Mouse (Mus musculus): ENCODE data around the gene Cwc25. TPM values are rescaled to one million over a fixed set of nuclear protein-coding genes. Genes with fewer than 3 reads are reported as not detected.
"Not testable (repeated sequence)": the region's sequence is repeated elsewhere in the genome, so short reads cannot be mapped to it uniquely, and the experiment has no call there.

Gene Cwc25
- total RNA-seq, 2 experiments from 2014 or later, result 8.9 to 10.6 TPM

DNA sequence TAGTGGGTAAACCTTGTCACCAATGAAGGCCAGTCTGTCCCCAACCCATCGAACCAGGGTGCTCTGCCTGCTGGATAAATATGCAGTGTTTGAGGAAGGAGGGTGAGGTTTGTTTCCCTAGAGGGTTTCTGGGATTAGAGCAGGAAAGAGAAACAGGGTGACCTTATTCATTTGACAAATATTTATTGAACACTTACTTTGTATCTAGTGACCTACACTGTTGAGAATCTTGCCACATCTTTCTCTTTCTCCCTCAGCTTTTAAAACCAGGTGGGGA lies 35.8 kb upstream of the Cwc25 start:
- no peak for DNase-seq
- intact Hi-C loops (cut with DNase I), result no loop called here

DNA sequence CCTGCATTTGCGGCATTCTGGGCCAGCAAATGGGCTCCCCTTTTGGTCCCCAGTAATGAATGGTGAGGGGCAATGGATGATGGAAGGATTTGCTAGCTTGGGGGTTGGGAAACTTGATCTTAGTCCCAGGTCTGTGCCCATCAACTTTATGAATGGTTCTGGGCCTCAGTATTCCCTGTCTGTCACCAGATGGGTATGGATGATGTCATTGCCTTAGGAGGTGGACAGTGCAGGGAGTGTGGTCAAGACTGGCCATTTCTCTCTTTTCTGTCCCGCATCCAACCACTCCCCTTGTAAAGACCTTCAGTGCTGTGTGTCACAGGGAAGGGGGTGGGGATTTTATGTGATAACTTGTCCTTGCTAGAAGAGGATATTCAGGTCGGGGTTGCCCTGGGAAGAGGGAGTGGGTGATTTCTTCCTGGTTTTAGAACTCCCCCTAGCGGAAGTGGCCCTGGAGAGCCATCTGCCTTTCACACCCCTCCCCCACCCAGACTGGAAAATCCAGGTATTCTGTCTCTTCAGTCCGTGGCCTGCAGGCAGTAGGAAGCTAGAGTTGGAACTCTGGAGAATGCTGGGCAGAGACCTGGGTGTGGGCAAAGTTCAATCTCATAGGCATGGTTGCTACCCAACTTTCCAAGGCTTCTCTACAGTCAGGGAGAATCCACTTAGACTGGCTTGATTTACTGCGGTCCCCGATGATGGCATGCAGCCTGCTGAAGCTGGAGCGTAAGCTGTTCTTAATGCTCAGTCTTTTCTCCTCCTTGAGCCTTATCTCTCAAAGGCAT lies 35.2 kb upstream of the Cwc25 start:
- peak in 1 of 2 experiments; percentile 36 for DNase-seq
- intact Hi-C loops (cut with DNase I), result loop anchor here (2.0 kb wide), 2 partner anchors 19 to 39 kb away; partner anchors contain the start of gene B230217C12Rik

DNA sequence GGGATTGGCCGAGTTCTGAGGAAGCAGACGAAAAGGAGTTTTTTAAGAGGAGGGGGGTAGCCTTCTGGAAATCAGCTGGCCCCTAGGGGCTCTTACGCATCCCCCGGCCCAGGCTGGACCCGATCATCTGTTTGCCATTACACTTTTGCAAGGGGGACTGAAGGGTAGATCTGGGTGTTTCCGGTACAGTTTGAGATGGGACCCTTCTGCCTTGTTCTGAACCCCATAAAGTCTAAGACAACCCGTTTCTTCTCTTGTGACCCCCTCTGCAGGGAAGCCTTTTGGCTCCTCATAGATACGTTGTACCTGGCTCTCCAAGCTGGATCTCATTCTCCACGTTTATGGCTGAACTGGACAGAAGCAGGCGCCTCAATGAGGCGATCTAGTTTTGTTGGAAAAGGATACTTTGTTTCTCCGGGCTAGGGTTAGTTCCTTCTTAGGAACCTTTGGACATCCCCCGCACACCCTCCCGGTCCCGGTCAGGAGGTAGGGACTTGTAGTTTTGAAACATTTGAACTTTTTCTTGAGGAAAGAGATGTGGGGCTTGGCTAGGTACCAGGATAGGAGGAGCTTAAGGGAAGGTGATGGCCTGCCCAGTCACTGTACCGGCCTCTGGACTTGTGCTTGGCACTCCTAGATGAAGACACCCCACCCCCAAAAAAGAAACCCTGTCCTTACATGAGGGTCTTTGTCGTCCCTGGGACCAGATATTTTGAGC lies 34.5 kb upstream of the Cwc25 start:
- no peak for DNase-seq
- intact Hi-C loops (cut with DNase I), result loop anchor here (2.0 kb wide), 2 partner anchors 20 to 40 kb away; partner anchors contain the start of gene B230217C12Rik

DNA sequence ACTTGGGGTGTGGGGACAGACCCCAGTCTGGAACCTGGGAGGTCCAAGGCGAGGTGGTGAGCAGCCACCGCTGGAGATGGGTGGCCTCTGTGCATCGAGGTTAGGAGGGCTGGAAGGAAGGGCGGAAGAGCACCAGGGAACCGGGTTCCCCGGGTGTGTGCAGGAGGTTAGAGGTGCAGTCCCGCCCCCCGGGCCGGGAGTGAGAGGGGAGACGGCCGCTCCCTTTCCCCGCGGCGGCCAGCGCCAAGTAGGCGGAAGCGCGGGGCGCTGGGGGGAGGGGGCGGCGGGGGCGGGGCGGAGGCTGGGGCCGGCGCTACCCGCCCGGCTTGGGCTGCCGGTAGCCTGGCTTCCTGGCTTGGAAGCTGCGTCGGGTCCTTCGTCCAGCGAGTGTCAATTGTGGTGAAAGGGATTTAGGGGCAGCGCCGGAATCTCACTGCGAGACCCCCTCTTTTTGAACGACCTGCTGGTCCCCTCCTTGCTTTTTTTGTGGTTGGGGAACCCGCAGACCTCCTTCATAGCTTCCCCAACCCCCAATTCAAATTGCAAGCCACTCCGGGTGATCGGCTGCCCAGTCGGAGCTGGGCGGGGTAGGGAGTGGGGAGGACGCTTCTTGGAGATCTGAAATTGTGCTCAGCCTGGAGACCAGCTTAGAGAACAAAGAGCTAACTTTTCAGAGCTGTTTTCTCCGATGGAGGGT lies 33.8 kb upstream of the Cwc25 start:
- peak; percentile 82 to 87 for DNase-seq
- intact Hi-C loops (cut with DNase I), result loop anchor here (2.0 kb wide), 3 partner anchors 21 to 189 kb away; partner anchors contain the start of gene B230217C12Rik

DNA sequence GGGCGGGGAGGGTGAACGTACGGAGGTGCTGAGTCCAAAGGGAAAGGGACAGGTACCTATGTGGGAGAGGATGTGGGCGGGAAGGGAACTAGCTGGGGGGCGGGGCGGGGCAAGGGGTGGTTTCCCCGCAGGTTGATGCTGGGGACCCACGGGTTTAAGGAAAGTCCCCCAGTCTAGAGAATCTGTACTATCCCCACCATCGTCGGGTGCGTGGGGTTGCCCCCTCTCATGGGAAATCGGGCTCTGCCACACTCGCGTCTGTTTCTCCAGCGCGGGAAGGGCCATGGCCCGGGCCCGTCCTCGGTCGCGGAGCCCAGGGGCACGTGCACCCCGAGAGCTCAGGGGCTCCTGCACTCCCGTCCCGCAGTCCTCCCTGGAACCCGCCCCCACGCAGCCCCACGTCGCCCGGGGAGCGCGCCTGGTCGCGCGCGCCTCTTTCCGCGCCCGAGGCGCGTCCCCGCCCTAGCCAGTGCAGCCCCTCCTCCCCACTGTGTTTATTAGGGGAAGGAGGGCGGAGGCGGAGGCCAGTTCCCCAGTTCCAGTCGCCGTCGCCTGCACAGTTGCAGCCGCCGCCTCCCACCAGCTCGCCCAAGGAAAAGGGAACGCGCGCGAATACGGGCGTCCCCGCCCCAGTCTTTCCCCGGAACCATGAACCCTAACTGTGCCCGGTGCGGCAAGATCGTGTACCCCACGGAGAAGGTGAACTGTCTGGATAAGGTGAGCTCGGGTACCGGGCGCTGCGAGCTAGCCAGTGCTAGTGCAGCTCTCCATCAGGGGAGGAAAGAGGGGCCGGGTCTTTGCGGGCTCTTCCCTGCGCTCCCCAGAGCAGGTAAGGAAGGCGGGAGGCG lies 33.0 kb upstream of the Cwc25 start:
- intact Hi-C loops (cut with DNase I), result loop anchor here (2.0 kb wide), 1 partner anchor 189 kb away; no protein-coding TSS in a partner anchor
- DNase-seq, result peak; percentile 89 to 90

DNA sequence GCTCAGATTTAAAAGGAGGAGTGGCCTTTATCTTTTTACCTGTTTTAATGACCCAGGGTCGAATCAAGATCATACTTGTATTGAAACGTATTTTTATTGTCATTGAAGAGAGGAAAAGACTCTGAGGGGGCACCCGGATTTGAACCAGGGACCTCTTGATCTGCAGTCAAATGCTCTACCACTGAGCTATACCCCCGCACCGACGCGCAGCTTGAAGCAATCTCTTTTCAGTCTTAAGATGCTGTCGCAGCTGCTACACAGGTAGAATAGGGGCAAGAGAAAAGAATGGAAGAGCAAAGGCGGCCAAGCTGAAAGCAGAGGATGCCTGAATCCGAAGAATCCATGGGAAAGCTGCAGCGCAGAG lies 32.4 kb upstream of the Cwc25 start, which contains the start of gene Lasp1:
Lasp1 (plus strand) TSS at position 219 of the 364 bp plus-strand sequence.
- DNase-seq, result peak; percentile 83 to 88
- intact Hi-C loops (cut with DNase I), result loop anchor here (2.0 kb wide), 1 partner anchor 190 kb away; no protein-coding TSS in a partner anchor

DNA sequence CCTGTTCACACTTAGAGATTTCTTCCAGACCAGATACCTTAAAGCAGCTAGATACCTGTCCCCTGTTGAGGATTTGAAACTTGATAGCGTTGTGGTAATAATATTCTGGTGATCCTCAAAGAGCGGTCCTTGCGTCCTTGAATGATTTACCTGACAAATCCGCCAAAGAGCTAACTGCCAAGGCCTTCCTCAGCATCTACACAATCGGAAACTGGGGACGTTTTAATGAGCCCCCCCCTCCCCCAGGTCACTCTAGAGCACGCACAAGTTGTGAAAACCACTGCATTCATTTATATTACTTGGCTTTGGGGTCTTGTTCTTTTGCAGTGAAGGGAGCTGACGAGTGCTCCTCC lies 31.7 kb upstream of the Cwc25 start:
- intact Hi-C loops (cut with DNase I), result loop anchor here (2.0 kb wide), 1 partner anchor 191 kb away; no protein-coding TSS in a partner anchor
- DNase-seq, result no peak

DNA sequence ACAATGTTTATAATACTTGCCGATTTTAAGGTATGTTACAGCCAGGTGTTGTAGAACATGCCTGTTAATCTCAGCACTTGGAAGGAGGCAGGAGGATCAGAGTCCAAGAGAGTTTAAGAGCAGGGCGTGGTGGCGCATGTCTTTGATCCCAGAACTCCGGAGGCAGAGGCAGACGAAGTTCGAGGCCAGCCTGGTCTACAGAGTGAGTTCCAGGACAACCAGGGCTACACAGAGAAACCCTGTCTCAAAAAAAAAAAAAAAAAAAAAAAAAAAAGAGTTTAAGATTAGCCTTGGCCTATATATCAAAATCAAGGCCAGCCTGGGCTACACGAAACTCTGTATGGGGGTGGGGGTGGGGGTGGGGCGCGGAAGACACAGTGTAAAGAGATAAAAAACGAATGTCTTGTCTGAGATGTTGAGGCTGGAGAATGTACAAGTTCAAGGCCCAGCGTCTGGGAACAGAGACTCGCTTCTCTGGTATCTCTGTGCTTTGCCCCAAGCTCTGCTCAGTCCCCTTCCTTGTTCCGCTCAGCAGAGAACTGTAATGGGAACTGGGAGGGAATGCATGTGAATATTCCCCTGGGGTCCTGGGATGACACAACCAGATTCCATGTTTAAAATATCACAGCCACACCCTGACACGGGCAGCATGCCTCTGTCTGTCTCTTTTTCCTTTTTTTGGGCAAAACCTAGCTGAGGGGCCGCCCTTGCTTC lies 31.2 kb upstream of the Cwc25 start:
- intact Hi-C loops (cut with DNase I), result loop anchor here (2.0 kb wide), 1 partner anchor 191 kb away; no protein-coding TSS in a partner anchor
- no peak for DNase-seq

DNA sequence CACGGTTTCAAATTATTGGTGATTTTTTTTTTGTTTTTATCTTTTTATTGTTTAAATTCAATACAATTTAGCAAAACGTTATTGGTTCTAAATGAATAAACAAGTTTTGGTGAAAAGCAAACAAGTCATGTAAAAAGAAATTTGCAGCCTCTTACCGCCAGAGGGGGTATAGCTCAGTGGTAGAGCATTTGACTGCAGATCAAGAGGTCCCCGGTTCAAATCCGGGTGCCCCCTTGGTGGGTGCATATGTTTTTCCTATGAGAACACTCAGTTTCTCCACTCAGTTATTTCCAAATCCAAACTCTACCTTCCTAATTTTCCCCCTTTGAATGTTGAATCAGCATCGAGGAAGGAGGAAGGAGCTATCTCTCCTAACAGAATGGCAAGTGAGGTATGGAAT lies 30.6 kb upstream of the Cwc25 start:
- intact Hi-C loops (cut with DNase I), result no loop called here
- DNase-seq, result peak; percentile 67 to 74

DNA sequence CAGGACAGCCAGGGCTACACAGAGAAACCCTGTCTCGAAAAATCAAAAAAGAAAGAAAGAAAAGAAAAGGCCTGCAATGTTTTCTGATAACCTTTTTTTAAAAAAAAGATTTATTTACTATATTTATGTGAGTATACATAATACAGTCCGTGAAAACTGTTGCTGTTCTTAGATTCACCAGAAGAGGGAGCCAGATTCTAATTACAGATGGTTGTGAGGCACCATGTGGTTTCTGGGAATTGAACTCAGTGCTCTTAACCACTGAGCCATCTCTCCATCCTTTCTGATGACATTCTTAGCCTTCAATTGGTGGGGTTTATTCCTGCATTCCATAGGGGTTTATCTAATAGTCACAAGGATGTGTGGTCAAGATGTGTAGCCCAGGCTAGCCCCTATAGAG lies 26.8 kb upstream of the Cwc25 start:
- peak in 1 of 2 experiments; percentile 70 for DNase-seq

DNA sequence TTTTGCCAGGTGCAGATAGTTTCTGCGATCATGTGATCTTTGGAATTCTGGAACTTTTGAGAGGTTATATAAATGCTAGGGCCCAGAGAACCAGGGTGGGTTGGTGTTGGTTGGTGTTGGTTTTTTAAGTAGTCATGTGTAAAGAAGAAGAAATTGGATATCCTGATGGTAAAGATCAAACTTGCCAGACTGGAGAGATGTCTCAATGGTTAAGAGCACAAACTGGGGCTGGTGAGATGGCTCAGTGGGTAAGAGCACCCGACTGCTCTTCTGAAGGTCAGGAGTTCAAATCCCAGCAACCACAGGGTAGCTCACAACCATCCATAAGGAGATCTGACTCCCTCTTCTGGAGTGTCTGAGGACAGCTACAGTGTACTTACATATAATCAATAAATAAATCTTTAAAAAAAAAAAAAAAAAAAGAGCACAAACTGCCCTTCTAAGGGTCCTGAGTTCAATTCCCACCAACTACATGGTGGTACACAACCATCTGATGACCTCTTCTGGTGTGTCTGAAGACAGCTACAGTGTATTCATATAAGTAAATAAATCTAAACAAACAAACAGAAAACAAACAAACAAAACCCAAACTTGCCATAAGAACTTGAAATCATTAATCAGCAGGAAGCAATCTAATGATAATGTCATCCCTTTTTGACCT lies 24.6 kb upstream of the Cwc25 start:
- not testable (repeated sequence) for DNase-seq

More for the DNA sequence above, 26.8 kb upstream of the Cwc25 start:
- intact Hi-C loops (cut with DNase I), result loop anchor here (1.0 kb wide), 1 partner anchor 90 kb away; no protein-coding TSS in a partner anchor

DNA sequence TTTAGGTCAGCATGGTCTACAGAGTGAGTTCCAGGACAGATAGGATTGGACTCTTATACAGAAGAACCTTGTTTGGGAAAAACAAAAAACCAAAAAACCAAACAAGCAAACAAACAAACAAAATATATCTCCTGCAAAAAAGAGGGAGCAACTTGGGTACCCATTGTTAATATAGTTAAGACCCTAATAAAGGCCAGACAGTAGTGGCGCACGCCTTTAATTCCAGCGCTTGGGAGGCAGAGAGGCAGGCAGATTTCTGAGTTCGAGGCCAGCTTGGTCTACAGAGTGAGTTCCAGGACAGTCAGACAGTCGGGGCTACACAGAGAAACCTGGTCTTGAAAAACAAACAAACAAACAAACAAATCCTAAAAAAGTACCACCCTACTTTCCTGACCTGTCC lies 23.4 kb upstream of the Cwc25 start:
- intact Hi-C loops (cut with DNase I), result no loop called here

More for the DNA sequence above, 24.6 kb upstream of the Cwc25 start:
- intact Hi-C loops (cut with DNase I), result not testable (repeated sequence)

DNA sequence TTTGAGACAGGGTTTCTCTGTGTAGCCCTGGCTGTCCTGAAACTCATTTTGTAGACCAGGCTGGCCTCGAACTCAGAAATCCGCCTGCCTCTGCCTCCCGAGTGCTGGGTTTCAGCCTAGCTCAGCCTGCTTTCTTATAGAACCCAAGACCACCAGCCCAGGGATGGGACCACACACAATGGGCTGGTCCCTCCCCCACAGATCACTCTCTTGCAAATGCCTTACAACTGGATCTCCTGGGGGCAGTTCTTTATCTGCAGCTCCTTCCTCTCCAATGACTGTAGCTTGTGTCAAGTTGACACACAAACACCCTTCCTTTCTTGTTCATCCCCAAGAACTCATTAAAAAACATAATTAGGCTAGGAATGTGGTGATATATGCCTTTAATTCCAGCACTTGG lies 21.6 kb upstream of the Cwc25 start:
- intact Hi-C loops (cut with DNase I), result no loop called here

More for the DNA sequence above, 23.4 kb upstream of the Cwc25 start:
- no peak for DNase-seq

DNA sequence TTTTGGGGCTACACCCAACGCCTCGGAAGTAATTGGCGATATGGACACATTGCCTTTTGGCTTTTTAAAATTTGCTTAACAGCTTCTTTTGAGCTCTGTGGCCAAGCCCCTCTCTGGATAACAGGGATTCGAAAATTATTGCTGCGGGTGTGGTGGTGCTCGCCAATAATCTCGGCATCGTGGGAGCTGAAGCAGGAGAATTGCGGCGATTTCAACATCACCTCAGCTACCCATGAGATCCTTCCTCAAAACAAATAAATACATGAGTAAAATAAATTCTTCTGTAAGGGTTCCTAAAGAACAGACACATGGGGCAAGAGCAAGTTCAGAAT lies 16.2 kb upstream of the Cwc25 start:
- no peak for DNase-seq
- intact Hi-C loops (cut with DNase I), result loop anchor here (2.0 kb wide), 1 partner anchor 16 kb away; the partner anchor contains the start of gene Cwc25

More for the DNA sequence above, 21.6 kb upstream of the Cwc25 start:
- DNase-seq, result no peak

DNA sequence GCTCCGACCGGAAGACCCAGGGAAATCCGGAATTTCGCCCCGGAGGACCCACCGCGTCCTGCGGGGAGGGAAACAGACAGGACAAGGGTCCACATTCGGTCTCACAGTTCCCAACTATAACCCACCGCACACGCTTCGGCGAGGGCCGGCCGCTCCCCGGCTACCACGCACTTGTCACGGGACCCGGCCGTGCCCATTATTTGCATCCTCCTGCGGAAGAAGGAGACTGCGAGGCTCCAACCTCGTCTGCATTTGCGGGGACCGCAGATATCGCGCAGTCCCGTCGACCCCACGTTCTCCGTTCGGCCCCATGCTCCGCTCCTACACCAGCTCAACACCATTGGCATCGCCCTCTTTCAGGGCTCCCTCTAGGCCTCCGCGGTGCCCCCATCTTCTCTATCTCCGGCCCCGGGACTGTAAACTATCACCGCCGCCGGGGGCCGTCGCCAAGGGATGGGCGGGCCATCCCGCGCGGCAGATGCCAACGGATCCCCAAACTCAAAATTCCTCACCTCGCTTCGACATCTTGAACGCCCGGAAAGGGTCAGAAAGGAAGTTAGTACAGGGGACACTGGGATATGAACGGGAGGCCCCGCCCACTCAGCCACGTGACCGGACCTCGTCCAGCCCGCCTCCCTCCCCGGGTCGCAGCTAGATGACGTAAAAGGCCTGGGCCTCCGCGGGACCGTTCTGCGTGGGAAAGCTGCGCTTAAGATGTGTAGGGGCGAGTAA lies 15.6 kb upstream of the Cwc25 start, which contains the start of gene Rpl23:
Rpl23 (minus strand) TSS at position 606 of the 732 bp plus-strand sequence.
- DNase-seq, result peak; percentile 99 to 100
- intact Hi-C loops (cut with DNase I), result loop anchor here (2.0 kb wide), 1 partner anchor 15 kb away; the partner anchor contains the start of gene Cwc25

DNA sequence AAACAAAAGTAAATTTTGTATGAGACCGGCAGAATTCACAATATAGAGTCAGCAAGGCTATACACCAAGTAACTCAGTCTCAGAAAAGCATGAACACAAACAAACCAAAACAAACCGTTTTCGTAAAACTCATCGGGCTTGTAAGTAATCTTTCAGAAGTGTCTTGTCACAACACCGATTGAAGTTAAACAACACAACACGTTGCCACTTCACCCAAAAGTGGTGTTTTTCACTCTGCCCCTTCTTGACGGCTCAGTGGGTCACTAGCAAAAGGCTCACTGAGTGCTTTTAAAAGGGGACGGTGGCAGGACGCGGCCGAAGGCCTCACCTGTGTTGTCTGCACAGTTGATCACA lies 15.1 kb upstream of the Cwc25 start:
- DNase-seq, result no peak
- intact Hi-C loops (cut with DNase I), result no loop called here

DNA sequence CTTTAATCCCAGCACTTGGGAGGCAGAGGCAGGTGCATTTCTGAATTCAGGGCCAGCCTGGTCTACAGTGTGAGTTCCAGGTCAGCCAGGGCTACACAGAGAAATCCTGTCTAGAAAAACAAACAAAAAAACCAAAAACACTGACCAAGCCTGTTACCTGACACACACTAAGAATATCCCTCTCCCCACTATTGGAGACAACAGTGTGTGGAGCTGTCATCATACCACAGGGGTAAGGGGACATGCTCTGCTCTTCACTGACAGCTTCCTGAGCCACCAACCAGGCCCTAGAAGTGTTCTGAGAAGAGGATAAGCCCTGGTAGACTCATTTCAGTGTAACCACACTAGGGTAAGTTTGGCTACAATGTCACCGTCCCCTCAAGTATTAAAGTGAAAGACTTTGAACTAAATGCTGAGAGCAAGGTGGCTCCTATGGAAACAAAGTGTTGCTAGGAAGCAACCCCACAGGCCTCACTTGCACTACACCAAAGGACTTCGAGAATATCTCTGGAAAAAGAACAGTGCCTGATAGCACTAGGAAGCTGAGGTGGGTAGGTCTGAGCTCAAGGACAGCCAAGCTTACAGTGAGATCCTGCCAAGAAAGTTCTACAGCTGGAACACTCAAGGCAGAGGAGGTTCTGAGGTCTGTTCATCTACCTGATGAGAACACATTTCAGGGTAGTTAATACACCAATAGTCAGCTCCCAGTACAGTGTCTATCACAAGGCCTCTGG lies 13.8 kb upstream of the Cwc25 start:
- intact Hi-C loops (cut with DNase I), result no loop called here
- DNase-seq, result no peak

All from heart, postnatal 14 days (tissue).